Mouse (Mus musculus) bone marrow macrophage, adult 2 months (primary cell): ENCODE results near the gene Fam49a. TPM values are rescaled to one million over a fixed set of nuclear protein-coding genes. Genes with fewer than 3 reads are reported as not detected.
A peak's percentile ranks its signal among the peaks of the same experiment; 100 is the strongest.
"Not testable (repeated sequence)": the region's sequence is repeated elsewhere in the genome, so short reads cannot be mapped to it uniquely, and the experiment has no call there.

Experiments
- H3K27ac ChIP-seq: 2 replicates; pipeline ENCODE4 v1.5.1; 2012; ENCODE audit warnings: low read depth, low read length; ENCODE audit not compliant: insufficient read depth
- H3K4me1 ChIP-seq: 2 replicates; pipeline ENCODE4 v1.6.1; 2012; ENCODE audit warnings: low read length; ENCODE audit not compliant: control insufficient read depth, insufficient read depth
- H3K4me3 ChIP-seq: 2 replicates; pipeline ENCODE4 v1.5.1; 2012; ENCODE audit warnings: mild to moderate bottlenecking, low read length, moderate library complexity; ENCODE audit not compliant: insufficient read depth
- CTCF ChIP-seq: IDR thresholded peaks from 2 replicates; pipeline ENCODE4 v1.5.1; 2012; ENCODE audit warnings: low read depth, mild to moderate bottlenecking, low read length, moderate library complexity
- POLR2A ChIP-seq: IDR thresholded peaks from 2 replicates; pipeline ENCODE4 v1.6.1; 2012; ENCODE audit warnings: mild to moderate bottlenecking, low read depth, low read length, borderline replicate concordance
- polyA plus RNA-seq: library from polyadenylated mRNA; stranded (reverse); fragments of >200 nt; gene quantifications from 2 replicates; pipeline ENCODE4 v1.2.4, GENCODE M21; 2012; ENCODE audit not compliant: missing spikeins, insufficient read depth, insufficient read length

The Fam49a gene
- polyA plus RNA-seq, 1 experiment: 82.8 TPM

- Histone ChIP-seq H3K4me3 (no peak overlapping the region), H3K27ac (0 out of 2 replicates have a peak overlapping the region, but pooled peaks have one; percentile 28), H3K4me1 (peaks cover 36% of the 10 kb centered on the region)
- no peak for TF ChIP-seq CTCF
- TF ChIP-seq POLR2A: no peak
These were observed 29.8 kb upstream of the Fam49a start for GRCm38 (mm10) chr12:12232097-12232496.

- TF ChIP-seq POLR2A: no peak
- no peak for TF ChIP-seq CTCF
These were observed 25.0 kb upstream of the Fam49a start for GRCm38 (mm10) chr12:12236978-12237377.

GRCm38 (mm10) chr12:12239502-12239901, 22.4 kb upstream of the Fam49a start:
- TF ChIP-seq POLR2A (no peak), CTCF (no peak)
- Histone ChIP-seq H3K4me1 (peaks cover 6% of the 10 kb centered on the region), H3K27ac (no peak overlapping the region), H3K4me3 (no peak overlapping the region)

More at GRCm38 (mm10) chr12:12236978-12237377, 25.0 kb upstream of the Fam49a start:
- Histone ChIP-seq H3K27ac (no peak overlapping the region), H3K4me1 (peaks cover 5% of the 10 kb centered on the region), H3K4me3 (no peak overlapping the region)

- Histone ChIP-seq H3K4me1 (peaks cover 13% of the 10 kb centered on the region), H3K4me3 (no peak overlapping the region), H3K27ac (no peak overlapping the region)
- TF ChIP-seq POLR2A: no peak
- no peak for TF ChIP-seq CTCF
These were observed 18.8 kb upstream of the Fam49a start for GRCm38 (mm10) chr12:12243148-12243547.

GRCm38 (mm10) chr12:12247023-12247422, 14.9 kb upstream of the Fam49a start:
- not testable (repeated sequence) for H3K4me3 ChIP-seq, H3K27ac ChIP-seq
- H3K4me1 ChIP-seq: peaks cover 25% of the 10 kb centered on the region

GRCm38 (mm10) chr12:12249521-12249920, 12.4 kb upstream of the Fam49a start:
- Histone ChIP-seq H3K27ac (peak overlapping the region; percentile 76), H3K4me1 (peaks cover 33% of the 10 kb centered on the region), H3K4me3 (no peak overlapping the region)
- TF ChIP-seq CTCF: no peak
- TF ChIP-seq POLR2A: no peak

- no peak overlapping the region for H3K4me3 ChIP-seq
- no peak for TF ChIP-seq CTCF
- TF ChIP-seq POLR2A: no peak
- no peak overlapping the region for H3K27ac ChIP-seq
- H3K4me1 ChIP-seq: peaks cover 22% of the 10 kb centered on the region
These were observed 8.4 kb upstream of the Fam49a start for GRCm38 (mm10) chr12:12253526-12253925.

GRCm38 (mm10) chr12:12254139-12254538, 7.8 kb upstream of the Fam49a start:
- peaks cover 20% of the 10 kb centered on the region for H3K4me1 ChIP-seq
- TF ChIP-seq POLR2A (no peak), CTCF (no peak)
- no peak overlapping the region for H3K4me3 ChIP-seq
- H3K27ac ChIP-seq: no peak overlapping the region

GRCm38 (mm10) chr12:12260979-12261960, 669 bp upstream of the Fam49a start:
- 0 out of 2 replicates have a peak overlapping the region, but pooled peaks have one; percentile 19 for H3K4me3 ChIP-seq
- no peak overlapping the region for H3K27ac ChIP-seq
- peaks cover 31% of the 10 kb centered on the region for H3K4me1 ChIP-seq
- TF ChIP-seq CTCF (no peak), POLR2A (no peak)

- TF ChIP-seq POLR2A: no peak
- no peak for TF ChIP-seq CTCF
- peaks cover 51% of the 10 kb centered on the region for H3K4me1 ChIP-seq
- peak overlapping the region; percentile 58; the same call in 1 of the 2 replicates for H3K27ac ChIP-seq
- peak overlapping the region; percentile 79 for H3K4me3 ChIP-seq
These were observed 1.4 kb downstream of the Fam49a start for GRCm38 (mm10) chr12:12263371-12263791.
